Mouse (Mus musculus): ENCODE results near the gene Caln1. TPM values are rescaled to one million over a fixed set of nuclear protein-coding genes. Genes with fewer than 3 reads are reported as not detected.

Caln1 gene
- polyA plus RNA-seq, 1 experiment from 2014 or later: 0.14 TPM

GRCm38 (mm10) chr5:130405201-130405600, 35.9 kb downstream of the Caln1 start:
- H3K4me3 ChIP-seq (ENCODE audit: low read depth, low read length): no peak overlapping the region
- no peak overlapping the region for H3K27ac ChIP-seq (ENCODE audit: low read depth, low read length)
- no peak for ATAC-seq
- H3K9me3 ChIP-seq (ENCODE audit: control insufficient read depth): no peaks in the 10 kb centered on the region
- H3K4me1 ChIP-seq (replicated peaks; ENCODE audit: control insufficient read depth, insufficient read depth, low read length): no peaks in the 10 kb centered on the region
- H3K9ac ChIP-seq (ENCODE audit: low read depth, low read length): no peak overlapping the region
- H3K36me3 ChIP-seq (ENCODE audit: control insufficient read depth, insufficient read depth): no peaks in the 10 kb centered on the region
- WGBS: 59% methylated on average over 1 of the region's 1 CpGs
- no peak overlapping the region for H3K4me2 ChIP-seq (replicated peaks; ENCODE audit: low read depth)
- TF ChIP-seq CTCF (IDR thresholded peaks at IDR 0.05; ENCODE audit: low read depth): peak; percentile 85
- no peaks in the 10 kb centered on the region for H3K27me3 ChIP-seq (replicated peaks; ENCODE audit: control insufficient read depth, insufficient read depth, low read length)

- Histone ChIP-seq H3K27ac (ENCODE audit: low read depth, low read length) (no peak overlapping the region), H3K4me2 (replicated peaks; ENCODE audit: low read depth) (no peak overlapping the region), H3K9ac (ENCODE audit: low read depth, low read length) (no peak overlapping the region), H3K4me1 (replicated peaks; ENCODE audit: control insufficient read depth, insufficient read depth, low read length) (no peaks in the 10 kb centered on the region), H3K9me3 (ENCODE audit: control insufficient read depth) (no peaks in the 10 kb centered on the region), H3K36me3 (ENCODE audit: control insufficient read depth, insufficient read depth) (no peaks in the 10 kb centered on the region), H3K27me3 (replicated peaks; ENCODE audit: control insufficient read depth, insufficient read depth, low read length) (no peaks in the 10 kb centered on the region), H3K4me3 (ENCODE audit: low read depth, low read length) (no peak overlapping the region)
- no peak for TF ChIP-seq CTCF (IDR thresholded peaks at IDR 0.05; ENCODE audit: low read depth)
- WGBS: 88% methylated on average over 6 of the region's 6 CpGs
- ATAC-seq: no peak
Measured at GRCm38 (mm10) chr5:130409706-130410105, 40.5 kb downstream of the Caln1 start.

- no peak for ATAC-seq
- Histone ChIP-seq H3K9me3 (ENCODE audit: control insufficient read depth) (no peaks in the 10 kb centered on the region), H3K4me3 (ENCODE audit: low read depth, low read length) (no peak overlapping the region), H3K9ac (ENCODE audit: low read depth, low read length) (no peak overlapping the region), H3K4me2 (replicated peaks; ENCODE audit: low read depth) (no peak overlapping the region), H3K27ac (ENCODE audit: low read depth, low read length) (no peak overlapping the region), H3K27me3 (replicated peaks; ENCODE audit: control insufficient read depth, insufficient read depth, low read length) (no peaks in the 10 kb centered on the region), H3K36me3 (ENCODE audit: control insufficient read depth, insufficient read depth) (no peaks in the 10 kb centered on the region), H3K4me1 (replicated peaks; ENCODE audit: control insufficient read depth, insufficient read depth, low read length) (no peaks in the 10 kb centered on the region)
- WGBS: 90% methylated on average over 17 of the region's 17 CpGs
- TF ChIP-seq CTCF (IDR thresholded peaks at IDR 0.05; ENCODE audit: low read depth): no peak
Measured at GRCm38 (mm10) chr5:130411516-130411915, 42.3 kb downstream of the Caln1 start.

GRCm38 (mm10) chr5:130447438-130447837, 78.2 kb downstream of the Caln1 start:
- Histone ChIP-seq H3K4me3 (ENCODE audit: low read depth, low read length) (no peak overlapping the region), H3K4me1 (replicated peaks; ENCODE audit: control insufficient read depth, insufficient read depth, low read length) (no peaks in the 10 kb centered on the region), H3K27me3 (replicated peaks; ENCODE audit: control insufficient read depth, insufficient read depth, low read length) (peaks cover 33% of the 10 kb centered on the region), H3K9me3 (ENCODE audit: control insufficient read depth) (no peaks in the 10 kb centered on the region), H3K36me3 (ENCODE audit: control insufficient read depth, insufficient read depth) (no peaks in the 10 kb centered on the region), H3K4me2 (replicated peaks; ENCODE audit: low read depth) (no peak overlapping the region), H3K27ac (ENCODE audit: low read depth, low read length) (no peak overlapping the region), H3K9ac (ENCODE audit: low read depth, low read length) (no peak overlapping the region)
- WGBS: 51% methylated on average over 6 of the region's 6 CpGs
- no peak for TF ChIP-seq CTCF (IDR thresholded peaks at IDR 0.05; ENCODE audit: low read depth)
- ATAC-seq: no peak

GRCm38 (mm10) chr5:130448491-130448890, 79.2 kb downstream of the Caln1 start:
- no peak overlapping the region for H3K4me3 ChIP-seq (ENCODE audit: low read depth, low read length)
- no peaks in the 10 kb centered on the region for H3K4me1 ChIP-seq (replicated peaks; ENCODE audit: control insufficient read depth, insufficient read depth, low read length)
- no peak for ATAC-seq
- under 1% methylated on average over 20 of the region's 20 CpGs for WGBS
- H3K9me3 ChIP-seq (ENCODE audit: control insufficient read depth): no peaks in the 10 kb centered on the region
- H3K4me2 ChIP-seq (replicated peaks; ENCODE audit: low read depth): peak overlapping the region; percentile 7; the same call in 1 of the 2 replicates
- peaks cover 33% of the 10 kb centered on the region for H3K27me3 ChIP-seq (replicated peaks; ENCODE audit: control insufficient read depth, insufficient read depth, low read length)
- H3K9ac ChIP-seq (ENCODE audit: low read depth, low read length): no peak overlapping the region
- no peak for TF ChIP-seq CTCF (IDR thresholded peaks at IDR 0.05; ENCODE audit: low read depth)
- H3K36me3 ChIP-seq (ENCODE audit: control insufficient read depth, insufficient read depth): no peaks in the 10 kb centered on the region
- H3K27ac ChIP-seq (ENCODE audit: low read depth, low read length): no peak overlapping the region

- ATAC-seq: no peak
- Histone ChIP-seq H3K36me3 (ENCODE audit: control insufficient read depth, insufficient read depth) (no peaks in the 10 kb centered on the region), H3K9ac (ENCODE audit: low read depth, low read length) (no peak overlapping the region), H3K4me2 (replicated peaks; ENCODE audit: low read depth) (peak overlapping the region; percentile 7; the same call in 1 of the 2 replicates), H3K27me3 (replicated peaks; ENCODE audit: control insufficient read depth, insufficient read depth, low read length) (peaks cover 33% of the 10 kb centered on the region), H3K4me3 (ENCODE audit: low read depth, low read length) (no peak overlapping the region), H3K4me1 (replicated peaks; ENCODE audit: control insufficient read depth, insufficient read depth, low read length) (no peaks in the 10 kb centered on the region), H3K27ac (ENCODE audit: low read depth, low read length) (no peak overlapping the region), H3K9me3 (ENCODE audit: control insufficient read depth) (no peaks in the 10 kb centered on the region)
- TF ChIP-seq CTCF (IDR thresholded peaks at IDR 0.05; ENCODE audit: low read depth): no peak
- WGBS: 1% methylated on average over 62 of the region's 77 CpGs
Measured at GRCm38 (mm10) chr5:130448931-130449856, 79.9 kb downstream of the Caln1 start.
